Mouse (Mus musculus) kidney, postnatal 25 days (tissue): Measurements from ENCODE around the gene Ammecr1.

Source experiments
- DNase-seq, 2 experiments: peaks; one replicate each; pipeline ENCODE4 v3.0.0; 2021; ENCODE audit warnings: mixed read lengths in 2 of 2

Ammecr1 gene

GRCm38 (mm10) chrX:142827644-142828043, 138.9 kb downstream of the Ammecr1 start:
- DNase-seq, result no peak

GRCm38 (mm10) chrX:142825309-142825708, 141.2 kb downstream of the Ammecr1 start:
- DNase-seq, result no peak

- DNase-seq, result peak in 1 of 2 experiments; percentile 3
Measured at GRCm38 (mm10) chrX:142821846-142822245, 144.7 kb downstream of the Ammecr1 start.

- DNase-seq, result no peak
Measured at GRCm38 (mm10) chrX:142821239-142821638, 145.3 kb downstream of the Ammecr1 start.

GRCm38 (mm10) chrX:142818057-142818682, 148.4 kb downstream of the Ammecr1 start:
- DNase-seq, result peak in 1 of 2 experiments; percentile 48

GRCm38 (mm10) chrX:142813146-142813545, 153.4 kb downstream of the Ammecr1 start:
- peak in 1 of 2 experiments; percentile 63 for DNase-seq

- peak; percentile 45 to 60 for DNase-seq
Measured at GRCm38 (mm10) chrX:142808411-142808810, 158.1 kb downstream of the Ammecr1 start.

- peak; percentile 18 to 44 for DNase-seq
Measured at GRCm38 (mm10) chrX:142806620-142807061, 159.9 kb downstream of the Ammecr1 start.

- DNase-seq, result peak; percentile 12 to 43
Measured at GRCm38 (mm10) chrX:142806126-142806525, 160.4 kb downstream of the Ammecr1 start.

GRCm38 (mm10) chrX:142804596-142804995, 161.9 kb downstream of the Ammecr1 start:
- peak in 1 of 2 experiments; percentile 16 for DNase-seq
